Mouse (Mus musculus): ENCODE results near the gene Spcs2. TPM values are rescaled to one million over a fixed set of nuclear protein-coding genes. Genes with fewer than 3 reads are reported as not detected.

The Spcs2 gene
- total RNA-seq, 2 experiments from 2014 or later, result 67.1 to 75.1 TPM

DNA sequence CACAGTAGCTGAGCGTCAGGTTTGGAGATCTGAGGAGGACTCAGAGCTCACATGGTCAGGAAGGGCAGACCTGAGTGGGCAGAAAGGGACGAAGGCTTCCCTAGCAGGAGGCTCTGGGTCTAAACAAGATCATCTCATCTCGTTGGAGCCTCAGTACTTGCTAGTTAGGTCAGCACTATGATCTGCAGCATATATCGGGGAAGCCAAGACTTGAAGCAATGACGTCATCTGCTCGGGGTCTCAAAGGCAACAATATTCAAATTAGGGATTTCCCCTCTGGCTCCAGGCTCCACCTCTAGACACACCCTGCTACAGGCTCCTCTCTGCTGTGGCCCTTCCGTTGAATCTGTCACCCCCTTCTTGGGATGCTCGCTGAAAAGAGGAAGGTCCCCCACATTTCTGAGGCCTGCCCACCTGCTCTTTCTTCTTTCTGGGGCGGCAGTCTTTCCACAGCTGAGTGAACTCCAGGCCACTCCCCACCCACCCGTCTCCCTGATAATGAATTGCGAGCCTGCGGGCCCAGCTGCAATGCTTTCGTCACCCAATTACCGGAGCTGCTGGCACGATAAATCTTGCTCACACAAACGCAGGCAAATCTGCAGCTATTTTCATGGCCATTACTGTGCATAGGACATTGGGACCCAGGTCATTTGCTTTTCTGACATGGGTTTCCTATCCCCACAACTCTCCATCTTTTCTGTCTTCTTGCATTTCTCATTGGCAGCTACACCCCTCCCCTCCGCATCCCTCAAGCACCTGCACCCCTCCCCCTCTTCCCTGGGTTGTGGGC, 67.9 kb downstream of the Spcs2 start:
- DNase-seq, result no peak
- intact Hi-C loops (cut with DNase I), result loop anchor here (2.0 kb wide), 1 partner anchor 87 kb away; no protein-coding TSS in a partner anchor

DNA sequence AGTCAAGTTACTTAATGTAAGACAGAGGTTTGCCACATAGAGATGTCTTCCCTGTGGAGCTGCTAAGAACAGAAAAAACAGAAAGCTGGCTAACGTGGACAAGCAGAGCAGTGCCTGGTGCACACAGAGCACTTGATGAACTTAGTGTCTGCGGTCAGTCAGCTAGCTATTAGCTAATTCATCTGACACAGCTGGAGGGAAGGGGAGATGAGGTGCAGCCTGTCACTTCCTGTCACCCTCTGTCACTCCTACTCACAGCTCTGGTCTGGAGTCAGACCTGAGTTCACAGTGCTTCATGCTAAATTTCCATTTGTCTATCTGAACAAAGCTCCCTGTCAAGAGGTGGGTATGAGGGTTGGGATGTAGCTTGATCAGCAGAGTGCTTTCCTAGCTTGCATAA, 69.2 kb downstream of the Spcs2 start:
- intact Hi-C loops (cut with DNase I), result loop anchor here (2.0 kb wide), 1 partner anchor 85 kb away; no protein-coding TSS in a partner anchor

DNA sequence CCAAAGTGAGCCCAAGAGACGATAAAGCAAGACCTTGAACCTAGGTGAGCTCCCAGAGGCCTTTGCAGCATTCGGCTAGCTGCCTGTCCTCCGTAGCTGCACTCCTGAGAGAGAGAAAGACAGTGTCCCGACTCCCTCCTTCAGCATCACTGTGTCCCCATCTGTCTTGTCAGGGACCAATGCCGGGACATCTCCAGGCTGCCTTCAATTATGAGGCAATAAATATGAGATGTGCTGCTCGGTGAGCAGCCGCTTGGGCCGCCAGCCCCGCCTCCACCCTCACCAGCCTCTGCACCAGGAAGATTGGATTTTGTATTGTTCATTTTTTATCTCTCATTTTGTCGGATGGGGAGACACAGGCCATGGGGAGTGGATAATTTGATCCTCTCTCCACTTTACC, 72.4 kb downstream of the Spcs2 start:
- intact Hi-C loops (cut with DNase I), result no loop called here

More for the DNA sequence above, 69.2 kb downstream of the Spcs2 start:
- no peak for DNase-seq

DNA sequence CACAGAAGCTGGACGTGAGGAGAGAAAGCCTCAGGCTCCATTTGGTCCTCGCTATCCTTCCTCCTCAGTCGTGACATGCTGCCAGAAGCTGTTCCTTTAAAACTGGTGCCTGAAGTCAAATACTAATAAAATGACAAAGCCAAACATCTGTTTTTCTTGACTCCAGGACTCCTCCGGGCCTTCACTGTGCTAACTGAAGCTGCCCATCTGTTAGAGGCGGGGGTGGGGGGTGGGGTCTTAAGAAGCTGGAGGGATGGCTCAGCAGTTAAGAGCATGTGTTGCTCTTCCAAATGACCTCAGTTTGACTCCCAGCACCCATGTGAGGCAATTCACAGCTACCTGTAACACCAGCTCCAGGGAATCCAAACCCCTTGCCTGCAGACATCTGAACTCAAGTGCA, 74.7 kb downstream of the Spcs2 start:
- no peak for DNase-seq
- intact Hi-C loops (cut with DNase I), result no loop called here

More for the DNA sequence above, 72.4 kb downstream of the Spcs2 start:
- no peak for DNase-seq

DNA sequence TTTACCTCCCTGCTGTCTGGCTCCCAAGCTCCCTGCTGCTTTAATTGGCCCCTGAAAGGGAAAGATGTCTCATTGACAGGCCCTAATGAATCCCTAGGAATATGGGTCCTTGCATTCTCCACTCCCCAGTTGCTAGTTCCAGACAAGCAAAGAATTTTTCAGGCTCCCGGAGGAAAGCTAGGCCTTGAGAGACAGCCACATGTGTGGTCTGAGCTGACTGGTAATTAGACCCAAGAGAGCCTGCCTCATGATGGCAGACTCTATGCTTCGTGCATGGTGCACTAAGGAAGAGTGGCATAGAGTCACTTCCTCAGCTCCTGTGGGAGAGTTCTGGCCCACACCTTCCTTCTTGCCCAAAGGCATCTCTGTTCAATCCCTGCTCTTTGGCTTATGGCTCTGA, 75.3 kb downstream of the Spcs2 start:
- DNase-seq, result no peak
- intact Hi-C loops (cut with DNase I), result no loop called here

Other genes with a start within 250 kb of the Spcs2 start
- gene Tpbgl, start 236.4 kb downstream of the Spcs2 start, total RNA-seq (2021), result 10 to 100 TPM; 56.4 to 57.7 TPM
- 1 to 10 TPM; 4.2 to 6.7 TPM for gene Slco2b1, start 152.1 kb downstream of the Spcs2 start, total RNA-seq (2021)
- gene Olfr520, start 133.2 kb downstream of the Spcs2 start, total RNA-seq (2021), result not detected
- not detected for gene Olfr521, start 100.0 kb downstream of the Spcs2 start, total RNA-seq (2021)
- 1 to 10 TPM; 2.4 to 3.4 TPM for gene Neu3, start 35.0 kb downstream of the Spcs2 start, total RNA-seq (2021)
- gene Xrra1, start 4.3 kb downstream of the Spcs2 start, total RNA-seq (2021), result under 1 TPM in 1 of 2 experiments, not detected in 1; 0.33 TPM
- gene Rnf169, start 117.0 kb upstream of the Spcs2 start, total RNA-seq (2021), result 1 to 10 TPM; 4.2 to 6.3 TPM
- 1 to 10 TPM; 2.3 to 2.4 TPM for gene Chrdl2, start 142.7 kb upstream of the Spcs2 start, total RNA-seq (2021)